Mouse (Mus musculus): ENCODE results near the gene Enc1. TPM values are rescaled to one million over a fixed set of nuclear protein-coding genes. Genes with fewer than 3 reads are reported as not detected.

The Enc1 gene
- polyA plus RNA-seq, 1 experiment from 2014 or later: 11.1 TPM

DNA sequence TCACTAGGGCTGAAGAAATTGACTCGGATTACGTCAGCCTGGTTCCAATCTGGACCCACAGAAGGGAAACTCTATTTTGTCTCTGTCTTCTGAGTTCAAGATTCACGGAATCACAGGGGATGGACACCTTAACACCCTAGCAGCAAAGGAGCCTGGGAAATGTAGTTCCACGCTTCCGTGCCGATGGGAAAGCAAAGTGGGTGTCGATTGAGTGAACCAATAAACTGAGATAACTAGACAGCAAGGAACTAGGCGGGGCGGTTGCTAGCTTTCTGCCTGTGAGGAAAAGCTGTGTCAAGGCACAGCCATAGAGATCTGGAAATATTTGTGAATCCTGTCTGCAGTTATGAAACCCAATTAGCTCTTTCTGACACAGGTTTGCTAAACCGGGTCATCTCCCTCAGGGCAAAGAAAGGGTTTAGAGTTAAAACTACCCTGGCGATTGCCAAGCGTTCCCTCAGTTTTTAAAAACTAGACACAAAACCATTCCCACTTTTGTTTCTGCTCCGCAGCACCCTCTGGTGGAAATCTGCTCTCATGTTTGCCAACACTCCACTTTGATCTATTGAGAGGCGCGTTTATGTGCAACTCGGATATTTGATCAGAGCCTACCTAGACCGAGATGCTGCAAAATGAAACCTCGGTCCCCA lies 35.7 kb upstream of the Enc1 start:
- Histone ChIP-seq H3K27ac (ENCODE audit: low read length) (peak overlapping the region; percentile 77), H3K9ac (ENCODE audit: low read length) (peak overlapping the region; percentile 60), H3K4me1 (replicated peaks; ENCODE audit: control insufficient read depth, insufficient read depth, low read length) (peaks cover 6% of the 10 kb centered on the region; the same call in 1 of the 2 replicates), H3K9me3 (ENCODE audit: control insufficient read depth, low read length) (peaks cover under 1% of the 10 kb centered on the region; the same call in 1 of the 2 replicates), H3K4me2 (ENCODE audit: low read depth, low read length) (peak overlapping the region; percentile 69), H3K4me3 (ENCODE audit: low read length) (peak overlapping the region; percentile 52), H3K36me3 (ENCODE audit: control insufficient read depth, insufficient read depth, low read length) (no peaks in the 10 kb centered on the region), H3K27me3 (ENCODE audit: control insufficient read depth, insufficient read depth, low read depth, low read length) (no peaks in the 10 kb centered on the region)
- 6% methylated on average over 18 of the region's 18 CpGs for WGBS
- peak; percentile 83 for ATAC-seq (ENCODE audit: low read depth)

DNA sequence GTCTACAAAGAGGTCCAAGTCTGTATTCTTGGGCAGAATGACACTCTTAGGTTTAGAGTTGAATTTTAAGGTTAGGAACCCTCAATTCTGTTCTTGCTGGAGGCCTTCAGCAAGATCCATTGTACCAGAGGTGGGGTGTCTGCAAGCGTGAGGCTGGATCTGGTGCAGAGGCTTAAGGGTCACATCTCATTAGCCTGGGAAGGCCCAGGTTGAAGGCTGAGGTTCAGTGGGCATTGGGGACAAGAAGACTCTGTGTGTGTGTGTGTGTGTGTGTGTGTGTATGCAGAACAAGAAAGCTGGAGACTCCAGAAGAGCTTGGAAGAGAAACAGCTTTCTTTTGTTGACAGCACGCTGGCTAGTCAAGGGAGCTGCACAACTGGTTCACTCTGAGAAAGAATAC lies 34.9 kb upstream of the Enc1 start:
- WGBS: 84% methylated on average over 2 of the region's 2 CpGs
- Histone ChIP-seq H3K4me1 (replicated peaks; ENCODE audit: control insufficient read depth, insufficient read depth, low read length) (peaks cover 6% of the 10 kb centered on the region; the same call in 1 of the 2 replicates), H3K9ac (ENCODE audit: low read length) (no peak overlapping the region), H3K4me3 (ENCODE audit: low read length) (no peak overlapping the region), H3K9me3 (ENCODE audit: control insufficient read depth, low read length) (peaks cover 3% of the 10 kb centered on the region; the same call in 1 of the 2 replicates), H3K27me3 (ENCODE audit: control insufficient read depth, insufficient read depth, low read depth, low read length) (no peaks in the 10 kb centered on the region), H3K36me3 (ENCODE audit: control insufficient read depth, insufficient read depth, low read length) (no peaks in the 10 kb centered on the region), H3K4me2 (ENCODE audit: low read depth, low read length) (no peak overlapping the region), H3K27ac (ENCODE audit: low read length) (no peak overlapping the region)
- no peak for ATAC-seq (ENCODE audit: low read depth)

DNA sequence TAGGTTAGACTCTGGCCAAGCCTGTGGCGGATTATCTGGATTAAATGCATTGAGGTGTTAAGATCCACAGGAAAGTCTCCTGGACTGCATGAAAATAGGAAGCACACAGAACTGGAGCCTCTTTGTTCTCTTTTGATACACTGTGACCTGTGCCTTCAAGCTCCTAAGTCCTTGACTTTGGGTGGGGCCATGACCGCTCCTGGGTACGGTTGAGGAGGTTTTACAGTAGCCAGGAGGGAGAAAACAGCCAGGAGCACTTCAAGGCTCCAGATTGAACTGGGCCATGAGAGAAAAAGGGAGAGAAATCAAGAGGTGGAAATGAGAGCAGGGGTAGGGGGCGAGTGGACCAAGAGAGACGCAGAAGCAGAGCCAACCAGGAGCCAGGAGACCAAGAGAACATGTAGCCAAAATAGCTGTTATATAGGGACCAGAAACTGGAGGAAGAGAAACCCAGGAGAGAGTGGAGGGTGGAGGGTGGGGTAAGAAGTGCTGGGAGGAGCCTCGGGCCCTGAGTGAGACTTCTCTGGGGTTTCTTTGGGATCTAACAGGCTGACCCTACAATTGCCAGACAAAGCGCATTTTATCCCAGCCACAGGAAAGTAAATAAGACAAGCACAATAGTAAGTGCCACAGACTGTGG lies 33.3 kb upstream of the Enc1 start:
- Histone ChIP-seq H3K4me3 (ENCODE audit: low read length) (no peak overlapping the region), H3K9me3 (ENCODE audit: control insufficient read depth, low read length) (peaks cover 3% of the 10 kb centered on the region; the same call in 1 of the 2 replicates), H3K36me3 (ENCODE audit: control insufficient read depth, insufficient read depth, low read length) (no peaks in the 10 kb centered on the region), H3K27me3 (ENCODE audit: control insufficient read depth, insufficient read depth, low read depth, low read length) (no peaks in the 10 kb centered on the region), H3K27ac (ENCODE audit: low read length) (no peak overlapping the region), H3K4me1 (replicated peaks; ENCODE audit: control insufficient read depth, insufficient read depth, low read length) (peaks cover 6% of the 10 kb centered on the region; the same call in 1 of the 2 replicates), H3K9ac (ENCODE audit: low read length) (no peak overlapping the region), H3K4me2 (ENCODE audit: low read depth, low read length) (no peak overlapping the region)
- 68% methylated on average over 7 of the region's 7 CpGs for WGBS
- ATAC-seq (ENCODE audit: low read depth): no peak

DNA sequence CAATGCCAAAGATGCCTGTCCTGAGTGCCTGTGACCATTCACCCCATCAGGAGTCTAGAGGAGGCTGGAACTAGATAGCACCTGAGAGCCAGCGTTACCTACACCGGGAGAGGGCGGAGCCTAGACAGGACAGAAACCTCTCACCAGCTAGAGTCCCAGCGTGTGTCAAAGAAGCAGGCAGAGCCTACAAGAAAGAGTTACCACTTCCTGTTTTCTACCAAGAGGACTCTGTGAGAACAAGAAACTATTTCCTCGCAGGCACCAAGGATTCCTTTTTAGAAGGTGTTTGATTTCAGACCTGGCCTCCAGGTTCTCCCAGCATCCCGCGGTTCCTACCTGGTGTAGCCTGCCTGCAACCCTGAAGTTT lies 32.8 kb upstream of the Enc1 start:
- 37% methylated on average over 7 of the region's 7 CpGs for WGBS
- no peaks in the 10 kb centered on the region for H3K36me3 ChIP-seq (ENCODE audit: control insufficient read depth, insufficient read depth, low read length)
- no peak overlapping the region for H3K27ac ChIP-seq (ENCODE audit: low read length)
- no peak overlapping the region for H3K9ac ChIP-seq (ENCODE audit: low read length)
- H3K4me3 ChIP-seq (ENCODE audit: low read length): no peak overlapping the region
- no peaks in the 10 kb centered on the region for H3K27me3 ChIP-seq (ENCODE audit: control insufficient read depth, insufficient read depth, low read depth, low read length)
- no peak overlapping the region for H3K4me2 ChIP-seq (ENCODE audit: low read depth, low read length)
- H3K9me3 ChIP-seq (ENCODE audit: control insufficient read depth, low read length): peaks cover 3% of the 10 kb centered on the region; the same call in 1 of the 2 replicates
- H3K4me1 ChIP-seq (replicated peaks; ENCODE audit: control insufficient read depth, insufficient read depth, low read length): peaks cover 6% of the 10 kb centered on the region; the same call in 1 of the 2 replicates
- no peak for ATAC-seq (ENCODE audit: low read depth)

DNA sequence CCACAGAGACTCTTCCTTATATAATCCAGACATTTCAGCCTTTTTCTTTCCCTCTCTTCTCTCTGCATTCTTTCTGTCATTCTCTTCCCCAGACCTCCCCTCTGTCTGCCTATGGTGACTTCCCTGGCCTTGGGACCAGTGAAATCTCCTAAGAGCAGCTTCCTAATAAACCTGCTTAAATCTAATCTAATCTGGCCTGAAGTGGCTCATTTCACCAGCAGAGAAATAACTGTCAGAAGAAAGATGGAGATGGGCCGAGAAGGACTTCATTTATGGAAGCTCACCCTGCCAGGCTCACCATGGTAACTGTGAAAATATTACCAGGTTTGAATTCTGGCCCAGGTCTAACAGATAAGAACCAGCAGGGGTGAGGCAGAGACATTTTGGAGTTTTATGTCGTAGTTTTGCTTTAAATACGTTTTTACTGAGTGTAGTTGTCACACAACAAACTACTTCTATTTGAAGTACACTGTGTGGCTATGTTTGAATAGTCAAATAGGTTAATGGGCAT lies 32.4 kb upstream of the Enc1 start:
- H3K4me3 ChIP-seq (ENCODE audit: low read length): no peak overlapping the region
- peaks cover 6% of the 10 kb centered on the region; the same call in 1 of the 2 replicates for H3K4me1 ChIP-seq (replicated peaks; ENCODE audit: control insufficient read depth, insufficient read depth, low read length)
- no peak overlapping the region for H3K4me2 ChIP-seq (ENCODE audit: low read depth, low read length)
- no peak overlapping the region for H3K27ac ChIP-seq (ENCODE audit: low read length)
- 34% methylated on average over 3 of the region's 3 CpGs for WGBS
- no peak for ATAC-seq (ENCODE audit: low read depth)
- H3K36me3 ChIP-seq (ENCODE audit: control insufficient read depth, insufficient read depth, low read length): no peaks in the 10 kb centered on the region
- H3K9me3 ChIP-seq (ENCODE audit: control insufficient read depth, low read length): peaks cover 3% of the 10 kb centered on the region; the same call in 1 of the 2 replicates
- no peaks in the 10 kb centered on the region for H3K27me3 ChIP-seq (ENCODE audit: control insufficient read depth, insufficient read depth, low read depth, low read length)
- no peak overlapping the region for H3K9ac ChIP-seq (ENCODE audit: low read length)

DNA sequence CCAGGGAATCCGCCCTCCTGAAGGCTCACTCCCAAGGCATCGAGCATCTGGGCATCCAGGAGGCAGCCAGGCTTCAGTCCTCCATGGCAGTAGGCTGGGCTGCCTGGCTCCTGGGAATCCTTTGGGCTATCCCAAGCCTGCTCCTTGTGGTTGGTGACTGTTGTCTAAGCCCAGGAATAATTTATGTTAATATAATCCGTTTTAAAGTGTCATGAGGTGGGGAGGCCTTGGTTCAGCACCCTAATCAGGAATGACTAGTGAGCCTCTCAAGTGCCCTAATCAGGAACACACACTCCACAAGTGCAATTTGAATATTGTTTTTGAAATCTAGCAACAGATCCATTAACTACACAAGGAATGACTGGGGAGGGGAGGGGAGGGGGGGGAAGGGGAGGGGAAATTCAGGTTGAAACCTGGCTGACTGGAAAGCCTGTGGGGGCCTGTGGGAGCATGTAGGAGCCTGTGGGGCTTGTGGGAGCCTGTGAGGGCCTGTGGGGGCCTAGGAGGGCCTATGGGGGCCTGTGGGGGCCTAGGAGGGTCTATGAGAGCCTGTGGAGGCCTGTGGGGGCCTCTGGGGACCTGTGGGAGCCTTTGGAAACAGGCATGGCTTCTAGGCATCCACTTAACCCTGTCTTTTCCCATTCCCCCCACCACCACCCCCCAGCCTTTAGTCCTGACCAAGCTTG lies 26.2 kb upstream of the Enc1 start:
- Histone ChIP-seq H3K36me3 (ENCODE audit: control insufficient read depth, insufficient read depth, low read length) (no peaks in the 10 kb centered on the region), H3K4me1 (replicated peaks; ENCODE audit: control insufficient read depth, insufficient read depth, low read length) (no peaks in the 10 kb centered on the region), H3K27me3 (ENCODE audit: control insufficient read depth, insufficient read depth, low read depth, low read length) (no peaks in the 10 kb centered on the region), H3K4me3 (ENCODE audit: low read length) (no peak overlapping the region), H3K4me2 (ENCODE audit: low read depth, low read length) (no peak overlapping the region), H3K9me3 (ENCODE audit: control insufficient read depth, low read length) (peaks cover 3% of the 10 kb centered on the region; the same call in 1 of the 2 replicates), H3K27ac (ENCODE audit: low read length) (no peak overlapping the region), H3K9ac (ENCODE audit: low read length) (no peak overlapping the region)
- 63% methylated on average over 3 of the region's 3 CpGs for WGBS
- ATAC-seq (ENCODE audit: low read depth): no peak

DNA sequence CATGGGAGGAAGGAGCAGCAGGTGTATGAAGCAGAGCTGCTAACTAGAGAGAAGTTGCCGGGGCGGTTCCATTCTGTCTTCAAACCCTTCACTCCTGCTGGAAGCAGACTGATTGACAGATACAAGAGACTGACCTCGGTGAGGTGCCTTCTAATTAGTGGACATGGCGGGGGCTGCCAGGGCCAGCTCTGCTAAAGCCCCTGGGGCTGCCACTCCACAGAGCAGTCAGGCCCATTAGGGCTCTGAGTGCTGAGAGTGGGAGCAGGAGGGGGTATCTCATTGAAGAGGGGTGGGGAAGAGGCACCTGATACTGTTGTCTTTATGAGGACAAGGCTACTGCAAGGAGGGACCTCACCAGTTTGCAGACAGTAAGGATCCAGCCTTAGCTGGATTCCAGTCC lies 25.3 kb upstream of the Enc1 start:
- no peaks in the 10 kb centered on the region for H3K9me3 ChIP-seq (ENCODE audit: control insufficient read depth, low read length)
- no peak for ATAC-seq (ENCODE audit: low read depth)
- WGBS: 48% methylated on average over 4 of the region's 4 CpGs
- no peaks in the 10 kb centered on the region for H3K4me1 ChIP-seq (replicated peaks; ENCODE audit: control insufficient read depth, insufficient read depth, low read length)
- H3K36me3 ChIP-seq (ENCODE audit: control insufficient read depth, insufficient read depth, low read length): no peaks in the 10 kb centered on the region
- H3K9ac ChIP-seq (ENCODE audit: low read length): no peak overlapping the region
- H3K27me3 ChIP-seq (ENCODE audit: control insufficient read depth, insufficient read depth, low read depth, low read length): no peaks in the 10 kb centered on the region
- no peak overlapping the region for H3K4me3 ChIP-seq (ENCODE audit: low read length)
- H3K4me2 ChIP-seq (ENCODE audit: low read depth, low read length): no peak overlapping the region
- no peak overlapping the region for H3K27ac ChIP-seq (ENCODE audit: low read length)

DNA sequence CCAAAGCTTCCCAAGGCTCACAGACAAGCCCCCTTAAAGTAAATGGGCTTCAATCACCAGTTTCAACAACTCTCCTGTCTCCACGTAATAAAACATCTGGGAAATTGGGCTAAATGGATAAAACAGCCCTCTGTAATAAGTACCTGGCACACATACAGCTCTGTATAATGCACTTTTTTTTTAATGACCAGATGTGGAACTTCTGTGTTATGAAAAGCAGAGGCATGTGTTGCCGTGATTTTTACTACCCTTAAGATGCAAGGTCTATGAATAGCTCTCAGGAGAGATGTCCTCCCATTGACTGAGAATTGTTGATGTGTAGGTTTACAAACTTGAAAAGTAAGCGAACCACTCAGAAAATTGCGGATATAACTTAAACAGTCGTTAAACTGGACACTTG lies 24.7 kb upstream of the Enc1 start:
- no peak overlapping the region for H3K9ac ChIP-seq (ENCODE audit: low read length)
- WGBS: 62% methylated on average over 5 of the region's 5 CpGs

DNA sequence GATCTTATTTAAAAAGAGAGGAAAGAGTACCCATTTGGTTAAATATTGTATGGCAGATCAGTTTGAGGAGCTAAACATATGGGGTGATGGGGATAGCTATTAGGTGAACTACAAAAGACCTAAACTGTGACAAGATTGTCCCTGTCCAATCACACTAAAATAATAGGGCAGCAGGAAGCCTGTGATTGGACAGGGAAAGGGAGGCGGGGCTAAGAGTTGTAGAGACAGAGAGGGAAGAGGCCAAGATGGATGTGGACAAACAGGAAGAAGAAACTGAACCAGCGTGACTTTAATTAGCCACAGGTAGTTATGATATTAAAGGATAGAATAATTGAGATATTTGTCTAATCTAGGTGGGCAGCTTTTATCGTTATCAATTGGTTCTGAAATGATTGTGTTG lies 20.9 kb upstream of the Enc1 start:
- 87% methylated on average over 3 of the region's 3 CpGs for WGBS
- no peak overlapping the region for H3K9ac ChIP-seq (ENCODE audit: low read length)
- H3K27ac ChIP-seq (ENCODE audit: low read length): no peak overlapping the region
- ATAC-seq (ENCODE audit: low read depth): no peak
- H3K4me2 ChIP-seq (ENCODE audit: low read depth, low read length): no peak overlapping the region
- no peaks in the 10 kb centered on the region for H3K9me3 ChIP-seq (ENCODE audit: control insufficient read depth, low read length)
- H3K4me1 ChIP-seq (replicated peaks; ENCODE audit: control insufficient read depth, insufficient read depth, low read length): no peaks in the 10 kb centered on the region
- no peaks in the 10 kb centered on the region for H3K36me3 ChIP-seq (ENCODE audit: control insufficient read depth, insufficient read depth, low read length)
- no peaks in the 10 kb centered on the region for H3K27me3 ChIP-seq (ENCODE audit: control insufficient read depth, insufficient read depth, low read depth, low read length)
- no peak overlapping the region for H3K4me3 ChIP-seq (ENCODE audit: low read length)

More for the DNA sequence above, 24.7 kb upstream of the Enc1 start:
- no peaks in the 10 kb centered on the region for H3K4me1 ChIP-seq (replicated peaks; ENCODE audit: control insufficient read depth, insufficient read depth, low read length)
- H3K4me3 ChIP-seq (ENCODE audit: low read length): no peak overlapping the region
- H3K36me3 ChIP-seq (ENCODE audit: control insufficient read depth, insufficient read depth, low read length): no peaks in the 10 kb centered on the region
- no peak overlapping the region for H3K27ac ChIP-seq (ENCODE audit: low read length)
- no peaks in the 10 kb centered on the region for H3K9me3 ChIP-seq (ENCODE audit: control insufficient read depth, low read length)
- no peak overlapping the region for H3K4me2 ChIP-seq (ENCODE audit: low read depth, low read length)
- no peak for ATAC-seq (ENCODE audit: low read depth)
- H3K27me3 ChIP-seq (ENCODE audit: control insufficient read depth, insufficient read depth, low read depth, low read length): no peaks in the 10 kb centered on the region

All from lung, embryonic 16.5 days (tissue).